Mouse (Mus musculus) midbrain, embryonic 16.5 days (tissue): ENCODE results near the gene Hid1. TPM values are rescaled to one million over a fixed set of nuclear protein-coding genes. Genes with fewer than 3 reads are reported as not detected.
"Not testable (repeated sequence)": the region's sequence is repeated elsewhere in the genome, so short reads cannot be mapped to it uniquely, and the experiment has no call there.

ENCODE experiments used
- ATAC-seq: fragments of 200-750 bp; cut with Nextera tagmentation; 2 replicates; pipeline ENCODE4 v1.8.0; 2017; ENCODE audit warnings: moderate TSS enrichment
- H3K27ac ChIP-seq: fragments of 300-500 bp; sonication (generic); 2 replicates; pipeline ENCODE4 v1.5.1; 2014; ENCODE audit warnings: mild to moderate bottlenecking, low read length, mixed read lengths
- H3K27me3 ChIP-seq: fragments of 300-500 bp; sonication (generic); 2 replicates; pipeline ENCODE4 v1.6.1; 2014; ENCODE audit warnings: low read depth, low read length, mixed read lengths; ENCODE audit not compliant: control insufficient read depth, insufficient read depth
- H3K36me3 ChIP-seq: fragments of 300-500 bp; sonication (generic); 2 replicates; pipeline ENCODE4 v1.6.1; 2014; ENCODE audit warnings: mild to moderate bottlenecking, low read length, moderate library complexity, mixed read lengths; ENCODE audit not compliant: control insufficient read depth, insufficient read depth
- H3K4me1 ChIP-seq: fragments of 300-500 bp; sonication (generic); 2 replicates; pipeline ENCODE4 v1.6.1; 2014; ENCODE audit warnings: mild to moderate bottlenecking, low read length, mixed read lengths; ENCODE audit not compliant: control insufficient read depth, insufficient read depth
- H3K4me2 ChIP-seq: fragments of 300-500 bp; sonication (generic); 2 replicates; pipeline ENCODE4 v1.6.1; 2014; ENCODE audit warnings: mild to moderate bottlenecking, low read length, mixed read lengths
- H3K4me3 ChIP-seq: fragments of 300-500 bp; sonication (generic); 2 replicates; pipeline ENCODE4 v1.5.1; 2014; ENCODE audit warnings: low read depth, mild to moderate bottlenecking, low read length, moderate library complexity, mixed read lengths
- H3K9ac ChIP-seq: fragments of 300-500 bp; sonication (generic); 2 replicates; pipeline ENCODE4 v1.6.1; 2014; ENCODE audit warnings: low read depth, low read length, mixed read lengths
- H3K9me3 ChIP-seq: fragments of 300-500 bp; sonication (generic); replicated peaks from 2 replicates; pipeline ENCODE4 v1.6.1; 2014; ENCODE audit warnings: mild to moderate bottlenecking, low read length, mixed read lengths; ENCODE audit not compliant: control insufficient read depth, poor library complexity, severe bottlenecking
- WGBS: fragments of 180-500 bp; shearing (Covaris S2); extraction: QIAGEN DNeasy Blood & Tissue Kit; methylation state at CpG from one replicate; pipeline ENCODE4 v1.1.7; 2014; 5-methylcytosine and 5-hydroxymethylcytosine counted together
- polyA plus RNA-seq: library from polyadenylated mRNA; unstranded; fragments of >200 nt; fragmentation: Nextera tagmentation; extraction: Ambion mirVana; gene quantifications from 2 replicates; pipeline ENCODE4 v1.2.1, GENCODE M21; 2015

Gene Hid1
- polyA plus RNA-seq, 1 experiment from 2014 or later = 75.2 TPM

GRCm38 (mm10) chr11:115398085-115398484, 30.5 kb upstream of the Hid1 start:
- H3K27ac ChIP-seq = no peak overlapping the region
- no peak overlapping the region for H3K4me3 ChIP-seq
- H3K4me2 ChIP-seq = no peak overlapping the region
- no peak overlapping the region for H3K9ac ChIP-seq
- no peaks in the 10 kb centered on the region for H3K9me3 ChIP-seq
- peaks cover 18% of the 10 kb centered on the region for H3K36me3 ChIP-seq
- no peaks in the 10 kb centered on the region for H3K27me3 ChIP-seq
- no peak for ATAC-seq
- H3K4me1 ChIP-seq = peaks cover 13% of the 10 kb centered on the region
- 83% methylated on average over 7 of the region's 7 CpGs for WGBS

- 71% methylated on average over 34 of the region's 34 CpGs for WGBS
- Histone ChIP-seq H3K9me3 (no peaks in the 10 kb centered on the region), H3K27ac (no peak overlapping the region), H3K9ac (no peak overlapping the region), H3K36me3 (peaks cover 36% of the 10 kb centered on the region), H3K27me3 (no peaks in the 10 kb centered on the region), H3K4me3 (no peak overlapping the region), H3K4me2 (no peak overlapping the region), H3K4me1 (no peaks in the 10 kb centered on the region)
- ATAC-seq = no peak
Measured at GRCm38 (mm10) chr11:115393721-115394325, 26.3 kb upstream of the Hid1 start.

DNA sequence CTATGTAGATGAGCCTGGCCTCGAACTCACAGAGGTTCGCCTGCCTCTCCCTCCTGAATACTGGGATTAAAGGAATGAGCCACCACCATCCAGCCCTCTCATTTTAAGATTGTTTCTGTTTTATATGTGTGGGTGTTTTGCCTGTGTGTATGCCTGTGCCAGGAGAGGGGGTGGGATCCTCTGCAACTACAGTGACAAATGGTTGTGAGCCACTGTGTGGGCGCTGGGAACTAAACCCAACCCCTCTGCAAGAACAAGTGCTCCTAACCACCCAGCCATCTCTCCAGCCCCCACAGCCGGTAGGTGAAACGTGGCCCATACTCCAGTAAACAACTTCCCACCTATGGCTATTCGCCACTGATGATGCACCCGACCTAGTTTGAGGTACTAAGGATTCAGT, 23.8 kb upstream of the Hid1 start:
- Histone ChIP-seq H3K9ac (no peak overlapping the region), H3K36me3 (peaks cover 36% of the 10 kb centered on the region), H3K4me2 (no peak overlapping the region), H3K27me3 (no peaks in the 10 kb centered on the region), H3K4me3 (no peak overlapping the region), H3K9me3 (no peaks in the 10 kb centered on the region), H3K4me1 (no peaks in the 10 kb centered on the region), H3K27ac (no peak overlapping the region)
- WGBS = 87% methylated on average over 7 of the region's 7 CpGs
- ATAC-seq = no peak

GRCm38 (mm10) chr11:115386859-115387258, 19.3 kb upstream of the Hid1 start:
- H3K27me3 ChIP-seq, H3K9ac ChIP-seq, H3K4me3 ChIP-seq, H3K27ac ChIP-seq, H3K4me2 ChIP-seq, ATAC-seq, H3K9me3 ChIP-seq: not testable (repeated sequence)
- WGBS = 87% methylated on average over 3 of the region's 3 CpGs
- Histone ChIP-seq H3K4me1 (peaks cover 28% of the 10 kb centered on the region), H3K36me3 (peaks cover 14% of the 10 kb centered on the region)

DNA sequence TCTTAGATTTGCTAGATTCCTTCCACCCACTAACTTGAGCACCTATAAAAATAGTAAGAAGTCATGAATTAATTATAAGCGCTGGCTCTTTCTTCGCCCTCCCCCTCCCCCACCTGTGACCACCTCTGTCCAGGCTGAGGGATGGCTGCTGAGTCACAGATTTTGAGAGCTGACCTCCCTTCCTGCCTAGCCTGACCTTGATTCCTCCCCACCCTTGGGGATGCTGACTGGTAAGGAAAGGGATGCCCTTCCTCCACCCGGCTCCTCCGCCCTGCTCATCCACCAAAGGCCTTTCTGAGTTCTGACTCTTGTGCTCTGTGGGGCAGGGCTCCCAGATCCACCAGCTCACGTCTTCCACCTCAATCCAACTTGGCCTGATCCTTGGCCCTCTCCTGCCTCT, 17.0 kb upstream of the Hid1 start:
- Histone ChIP-seq H3K27ac (no peak overlapping the region), H3K36me3 (no peaks in the 10 kb centered on the region), H3K4me1 (peaks cover 33% of the 10 kb centered on the region), H3K4me2 (peak overlapping the region; percentile 91; the same call in 1 of the 2 replicates), H3K9ac (no peak overlapping the region), H3K27me3 (no peaks in the 10 kb centered on the region), H3K4me3 (no peak overlapping the region), H3K9me3 (no peaks in the 10 kb centered on the region)
- 77% methylated on average over 5 of the region's 5 CpGs for WGBS
- no peak for ATAC-seq

DNA sequence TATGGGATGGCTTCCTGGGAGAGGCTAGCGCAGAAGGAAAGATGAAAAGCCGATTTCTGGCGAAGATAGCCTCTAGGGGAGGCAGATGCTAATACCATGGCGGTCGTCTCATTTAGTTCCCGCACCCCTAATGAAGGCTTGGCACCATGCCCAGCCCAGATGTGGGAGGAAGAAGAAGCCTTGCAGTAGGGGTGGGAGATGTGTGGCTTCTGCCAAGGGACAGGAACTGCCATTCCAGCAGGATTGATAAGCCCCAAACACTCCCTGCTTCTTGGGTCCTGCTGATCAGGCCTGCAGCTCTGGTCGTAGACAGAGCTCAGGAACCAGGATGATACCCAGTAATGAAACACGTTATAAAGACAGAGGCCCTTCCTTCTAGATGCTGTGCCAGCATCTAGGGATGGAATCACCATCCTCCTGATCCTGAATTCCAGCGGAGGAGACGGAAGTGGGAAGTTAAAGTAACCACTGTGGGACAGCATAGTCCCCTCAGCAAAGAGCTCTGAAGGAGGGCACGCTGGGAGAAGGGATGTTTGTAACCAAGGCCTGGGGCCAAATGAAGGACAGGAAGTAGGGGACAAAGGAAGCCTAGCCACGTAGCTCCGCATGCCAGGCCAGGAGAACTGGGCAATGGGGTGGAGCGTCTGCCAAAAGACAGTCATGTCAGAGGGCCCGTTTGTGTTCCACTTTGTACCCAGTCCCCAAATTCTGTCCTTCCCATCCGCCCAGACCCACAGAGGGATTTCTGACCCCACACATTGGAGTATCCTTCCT, 16.3 kb upstream of the Hid1 start:
- ATAC-seq = no peak
- Histone ChIP-seq H3K27ac (peak overlapping the region; percentile 65), H3K27me3 (no peaks in the 10 kb centered on the region), H3K9ac (peak overlapping the region; percentile 95), H3K9me3 (no peaks in the 10 kb centered on the region), H3K4me3 (peak overlapping the region; percentile 80), H3K36me3 (no peaks in the 10 kb centered on the region), H3K4me1 (peaks cover 33% of the 10 kb centered on the region), H3K4me2 (peak overlapping the region; percentile 91)
- 33% methylated on average over 16 of the region's 16 CpGs for WGBS

DNA sequence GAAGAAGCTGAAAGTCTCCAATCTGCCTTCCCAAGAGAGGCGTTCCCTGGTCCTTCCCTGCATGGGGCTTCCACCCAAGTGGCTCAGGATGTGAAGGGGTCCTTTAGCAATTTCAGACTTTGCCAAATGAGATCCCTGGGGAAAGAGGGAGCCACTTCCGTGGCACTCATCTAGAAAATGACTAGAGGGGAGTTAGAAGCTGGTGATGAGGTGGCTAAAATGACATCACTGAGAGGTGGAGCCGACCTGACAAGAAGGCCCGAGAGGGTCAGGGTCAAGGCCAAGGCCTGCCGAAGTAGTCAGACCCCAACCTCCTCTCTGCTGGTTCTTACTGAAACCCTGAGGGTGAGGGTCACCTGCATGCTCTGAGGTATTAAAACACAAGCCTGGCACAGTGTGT, 15.3 kb upstream of the Hid1 start:
- Histone ChIP-seq H3K4me1 (peaks cover 33% of the 10 kb centered on the region), H3K9ac (peak overlapping the region; percentile 95), H3K9me3 (no peaks in the 10 kb centered on the region), H3K27ac (peak overlapping the region; percentile 65), H3K27me3 (no peaks in the 10 kb centered on the region), H3K4me3 (peak overlapping the region; percentile 80), H3K4me2 (peak overlapping the region; percentile 91), H3K36me3 (no peaks in the 10 kb centered on the region)
- no peak for ATAC-seq
- 7% methylated on average over 5 of the region's 5 CpGs for WGBS

DNA sequence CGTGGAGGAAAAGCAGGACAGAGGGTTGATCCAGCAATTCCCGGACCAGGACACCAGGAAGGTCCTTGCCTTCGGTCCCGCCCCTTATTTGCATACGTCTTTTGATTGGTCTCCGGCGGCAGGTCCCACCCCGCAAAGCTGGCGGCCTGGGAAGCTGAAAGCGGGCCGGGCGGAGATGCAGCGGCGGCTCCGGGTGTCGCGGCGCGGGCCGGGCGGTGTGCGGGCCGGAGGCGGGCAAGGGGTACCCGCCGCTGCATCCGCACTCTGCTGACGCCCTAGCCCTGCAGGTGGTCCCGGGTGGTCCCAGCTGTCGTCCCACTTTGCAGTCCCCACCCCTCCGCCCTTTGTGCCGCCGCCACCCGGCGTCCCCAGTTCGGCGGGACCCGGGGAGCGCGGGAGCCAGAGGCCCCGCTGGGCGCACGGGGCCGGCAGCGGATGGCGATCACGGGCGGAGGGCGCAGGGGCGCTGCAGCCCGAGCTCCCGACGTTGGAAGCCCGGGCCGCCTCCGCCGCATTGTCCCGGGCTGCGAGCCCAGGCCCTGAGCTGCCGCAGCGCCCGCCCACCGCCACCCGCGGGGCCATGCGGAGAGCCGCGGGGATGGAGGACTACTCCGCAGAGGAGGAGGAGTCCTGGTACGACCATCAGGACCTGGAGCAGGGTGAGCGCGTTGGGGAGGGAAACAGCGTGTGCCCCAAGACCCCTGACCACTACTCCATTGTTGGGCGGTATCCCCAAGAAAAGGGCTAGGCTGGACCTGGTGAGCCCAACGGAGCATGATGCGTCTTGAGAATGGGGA, 14.4 kb upstream of the Hid1 start, which contains the start of gene Cdr2l:
Gene Cdr2l (plus strand): TSS at position 174 of the 797 bp plus-strand sequence.
- Histone ChIP-seq H3K36me3 (no peaks in the 10 kb centered on the region), H3K9ac (peak within 1 kb of the TSS; percentile 95), H3K4me2 (peak within 1 kb of the TSS; percentile 91), H3K4me3 (peak within 1 kb of the TSS; percentile 80), H3K27me3 (no peaks in the 10 kb centered on the region), H3K9me3 (no peaks in the 10 kb centered on the region), H3K4me1 (peaks cover 33% of the 10 kb centered on the region), H3K27ac (peak within 1 kb of the TSS; percentile 92)
- peak; percentile 88 for ATAC-seq
- WGBS = under 1% methylated on average over 60 of the region's 76 CpGs
